Mouse (Mus musculus) hematopoietic stem cell, adult 5-6 weeks (primary cell): ENCODE measurements around the gene Tspan9. TPM values are rescaled to one million over a fixed set of nuclear protein-coding genes. Genes with fewer than 3 reads are reported as not detected.

Experiments used
- ATAC-seq, 2 experiments: fragments of 125-278 bp in 1 of 2; replicated peaks in 1 of 2; 2 replicates each; pipeline ENCODE4 v1.8.0; 2016 to 2017; ENCODE audit warnings: inconsistent platforms in 2 of 2, mild to moderate bottlenecking in 2 of 2, moderate number of reproducible peaks in 2 of 2, low read depth in 1 of 2, moderate TSS enrichment in 1 of 2; ENCODE audit not compliant: low FRiP score in 2 of 2, poor library complexity in 2 of 2, severe bottlenecking in 2 of 2, insufficient read depth in 1 of 2, low TSS enrichment in 1 of 2
- total RNA-seq: library from RNA; stranded (forward); fragments of 172-1452, 232-1000 nt; gene quantifications from 2 replicates; pipeline ENCODE4 v1.2.3, GENCODE M21; 2017

Tspan9 gene
- total RNA-seq, 1 experiment from 2014 or later = 14.3 TPM

DNA sequence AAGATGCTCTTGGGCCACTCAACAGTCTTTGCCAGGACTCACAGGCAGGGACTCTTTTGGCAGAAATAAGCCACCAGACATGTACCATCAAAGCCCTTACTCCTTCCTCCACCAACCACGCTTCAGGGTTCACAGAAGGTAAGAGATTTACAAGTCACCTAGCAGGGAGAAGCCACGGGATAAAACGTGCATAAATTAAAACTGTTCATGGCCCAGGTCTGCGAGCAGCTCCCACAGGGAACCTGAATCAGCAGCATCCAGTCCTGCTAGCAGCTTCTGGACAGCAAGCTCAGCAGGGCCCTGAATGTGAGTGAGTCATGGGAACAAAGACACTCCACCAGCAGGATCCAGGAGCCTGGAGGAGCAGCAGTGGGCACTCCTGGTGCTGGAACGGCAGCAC lies 7.9 kb downstream of the Tspan9 start:
- ATAC-seq = no peak

DNA sequence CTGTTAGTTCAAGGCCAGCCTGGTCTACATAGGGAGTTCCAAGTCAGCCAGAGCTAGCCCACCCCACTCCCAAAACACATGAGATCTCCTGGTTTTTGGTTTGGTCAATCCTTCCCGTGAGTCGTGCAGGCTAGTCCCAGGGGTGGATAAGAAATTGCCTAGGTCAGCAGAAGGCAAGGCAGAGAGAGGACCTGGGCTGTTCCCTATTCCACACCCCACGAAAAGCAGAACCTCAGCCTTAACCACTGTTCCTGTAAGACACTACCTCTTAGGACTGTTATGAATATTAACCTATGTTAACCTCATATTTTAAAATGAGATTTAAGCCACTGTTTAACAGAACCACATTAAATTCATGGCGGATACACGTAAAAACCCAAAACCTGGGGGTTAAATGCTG lies 8.4 kb downstream of the Tspan9 start:
- ATAC-seq = peak; percentile 66 to 88

DNA sequence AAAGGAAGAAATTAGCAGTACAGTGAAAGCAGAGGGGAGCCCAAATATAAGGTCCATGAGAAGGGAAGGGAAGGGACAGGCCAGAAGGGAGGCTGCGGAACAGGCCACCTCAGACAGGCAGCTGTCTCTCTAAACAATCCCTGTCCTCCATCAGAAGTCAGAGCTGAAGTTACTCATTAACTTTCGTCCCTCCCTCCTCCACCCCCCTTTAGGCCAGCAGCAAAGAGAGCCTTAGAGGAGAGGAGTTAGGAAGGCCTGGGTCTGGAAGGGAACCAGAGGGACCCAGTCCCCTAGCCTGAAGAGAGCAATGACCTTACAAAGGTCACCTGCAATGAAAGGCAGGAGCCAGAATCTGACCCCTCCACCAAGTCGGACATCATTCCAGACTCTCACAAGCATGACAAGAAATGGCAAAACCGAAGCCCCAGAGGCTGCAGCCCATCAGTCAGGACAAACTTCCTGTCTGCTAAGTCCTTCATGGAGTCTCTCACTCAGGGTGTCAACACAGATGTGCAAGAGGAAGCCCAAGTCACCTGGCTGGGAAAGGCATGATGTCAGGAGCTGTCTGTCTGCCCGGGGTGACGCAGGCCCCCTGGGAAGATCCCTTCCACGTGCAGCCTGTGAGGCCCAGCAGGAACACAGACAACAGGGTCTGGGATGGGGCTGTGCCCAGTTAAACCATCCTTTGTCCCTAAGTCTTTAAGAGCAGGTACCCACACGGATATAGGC lies 9.0 kb downstream of the Tspan9 start:
- no peak for ATAC-seq

DNA sequence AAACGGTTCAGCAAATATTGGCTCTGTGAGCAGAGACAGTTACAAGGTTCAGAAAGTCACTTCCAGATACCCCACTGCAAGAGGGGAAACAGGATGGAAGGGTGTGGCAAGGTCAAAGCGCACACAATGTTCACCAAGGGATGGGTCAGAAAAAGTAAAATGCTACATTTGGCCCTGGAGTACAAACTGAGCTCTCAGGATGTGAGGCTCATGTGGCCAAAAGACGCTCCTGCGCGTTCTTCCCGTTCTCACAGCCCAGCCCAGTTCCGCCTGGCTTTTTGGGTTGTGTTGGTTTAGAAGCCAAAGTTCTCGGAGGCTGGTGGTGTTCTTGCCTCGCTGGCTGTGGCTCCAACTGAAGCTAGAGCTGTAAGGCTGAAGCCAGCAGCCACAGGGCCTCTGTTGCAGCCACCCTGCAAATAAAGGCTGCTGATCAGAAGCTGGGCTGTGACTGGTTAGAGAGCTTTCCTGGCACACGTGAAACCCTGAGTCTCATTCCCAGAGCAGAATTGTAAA lies 9.7 kb downstream of the Tspan9 start:
- ATAC-seq = no peak

DNA sequence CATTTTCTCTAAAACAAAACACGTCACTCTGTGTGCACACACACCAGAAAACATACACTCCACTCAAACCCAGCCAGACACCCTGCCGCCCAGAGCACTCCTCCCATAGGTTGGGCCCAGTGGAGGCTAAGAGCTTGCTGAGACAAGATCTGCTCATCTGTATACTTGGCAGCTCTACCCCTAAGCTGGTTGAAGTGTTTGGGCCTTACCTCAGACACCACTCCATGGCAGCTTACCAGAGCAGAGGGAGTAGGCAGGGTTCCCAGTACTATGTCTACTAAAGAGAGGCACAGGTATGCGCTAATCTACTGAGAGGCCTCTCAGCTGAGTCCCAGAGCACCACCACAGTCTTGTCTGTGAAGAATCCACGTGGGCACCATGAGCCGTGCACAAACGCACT lies 10.8 kb downstream of the Tspan9 start:
- ATAC-seq = no peak

DNA sequence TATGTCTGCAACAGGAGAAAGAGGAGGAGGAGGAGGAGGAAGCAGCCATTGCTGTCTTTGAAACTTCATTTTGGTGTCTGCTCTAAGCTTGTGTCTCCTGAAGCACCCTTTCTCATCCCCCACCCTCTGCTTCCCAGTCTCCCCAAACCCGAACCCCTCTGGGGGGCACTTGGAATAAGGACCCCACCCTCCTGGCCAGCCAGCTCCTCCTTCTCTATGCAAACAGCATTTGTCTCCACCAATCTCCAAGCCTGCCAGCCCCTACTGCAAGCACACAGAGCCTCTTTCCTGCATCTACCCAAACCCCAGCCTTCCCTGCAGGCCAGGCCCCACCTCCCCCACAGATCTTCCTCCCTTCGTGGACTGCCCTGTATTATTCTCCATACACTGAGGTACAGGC lies 12.0 kb downstream of the Tspan9 start:
- no peak for ATAC-seq

DNA sequence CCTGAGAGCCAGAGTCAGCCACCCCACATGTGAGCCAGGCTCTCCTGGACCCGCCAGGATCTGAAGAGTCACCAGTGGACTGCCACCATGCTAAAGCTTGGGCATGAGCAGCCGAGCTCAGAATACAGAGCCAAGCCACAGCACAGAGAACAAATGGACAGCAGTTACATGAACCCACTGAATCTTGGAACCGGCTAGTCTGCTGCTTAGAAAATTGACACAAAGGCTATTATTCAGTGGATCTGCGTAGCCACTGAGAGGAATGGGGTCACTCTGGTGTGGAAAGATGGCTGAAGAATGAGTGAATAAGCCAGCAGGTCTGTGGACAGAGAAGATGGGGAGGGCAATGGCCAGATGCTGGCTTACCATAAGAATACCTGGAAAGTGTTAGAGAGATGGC lies 12.7 kb downstream of the Tspan9 start:
- no peak for ATAC-seq

DNA sequence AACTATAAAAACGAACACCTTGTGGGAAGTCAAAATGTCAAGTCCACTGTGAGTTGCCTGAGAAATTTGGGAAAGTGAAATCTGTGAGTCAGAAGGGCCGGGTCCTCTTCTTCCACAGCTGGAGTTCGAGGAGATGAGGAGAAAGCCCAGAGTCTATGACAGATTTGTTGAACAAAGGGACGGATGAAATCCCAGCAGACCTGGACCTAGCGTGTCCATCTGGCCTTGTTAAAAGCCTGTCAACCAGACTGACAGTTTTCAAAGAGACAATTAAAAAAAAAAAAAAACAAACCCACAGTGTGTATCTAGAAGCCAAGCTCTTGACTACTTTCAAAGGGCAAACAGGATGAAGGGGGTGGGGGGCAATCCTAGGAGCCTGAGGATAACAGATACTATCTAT lies 14.0 kb downstream of the Tspan9 start:
- ATAC-seq = no peak

DNA sequence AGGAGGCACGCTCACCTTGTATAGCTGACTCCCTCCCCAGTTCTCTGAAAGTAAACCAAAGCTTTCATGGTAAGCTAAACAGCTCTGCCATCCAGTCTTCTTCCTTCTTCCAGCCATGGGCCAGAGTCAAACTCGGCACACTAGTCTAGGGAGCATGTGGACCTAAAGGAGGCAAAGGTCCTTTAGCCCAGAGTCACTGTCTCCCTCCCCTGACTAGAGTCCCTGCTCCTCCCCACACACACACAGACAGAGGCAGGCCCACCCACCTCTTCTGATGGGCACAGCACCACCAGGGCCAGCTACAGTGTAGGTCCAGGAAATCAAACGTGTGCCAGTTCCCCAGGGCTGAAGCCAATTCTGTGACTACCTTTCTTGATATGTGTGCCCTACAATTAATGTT lies 16.1 kb downstream of the Tspan9 start:
- no peak for ATAC-seq

DNA sequence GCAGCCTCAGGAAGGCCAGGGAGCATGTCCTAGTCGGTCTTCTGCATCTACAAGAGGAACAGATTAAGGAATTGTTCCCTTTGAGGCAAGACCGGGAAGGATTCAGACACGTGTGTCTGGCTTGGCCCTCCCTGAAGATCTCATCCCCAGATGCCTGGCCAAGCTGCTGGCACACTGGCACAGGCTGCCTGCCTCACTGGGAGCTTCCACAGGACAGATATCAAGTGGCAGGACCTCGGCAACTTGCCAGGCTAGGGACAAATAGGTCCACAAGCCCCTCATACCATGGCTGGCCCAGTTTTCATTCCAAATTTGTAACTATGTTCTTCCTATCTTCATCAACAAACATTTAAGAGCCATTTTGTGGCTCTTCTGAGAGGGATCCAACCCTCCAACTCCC lies 16.5 kb downstream of the Tspan9 start:
- no peak for ATAC-seq

DNA sequence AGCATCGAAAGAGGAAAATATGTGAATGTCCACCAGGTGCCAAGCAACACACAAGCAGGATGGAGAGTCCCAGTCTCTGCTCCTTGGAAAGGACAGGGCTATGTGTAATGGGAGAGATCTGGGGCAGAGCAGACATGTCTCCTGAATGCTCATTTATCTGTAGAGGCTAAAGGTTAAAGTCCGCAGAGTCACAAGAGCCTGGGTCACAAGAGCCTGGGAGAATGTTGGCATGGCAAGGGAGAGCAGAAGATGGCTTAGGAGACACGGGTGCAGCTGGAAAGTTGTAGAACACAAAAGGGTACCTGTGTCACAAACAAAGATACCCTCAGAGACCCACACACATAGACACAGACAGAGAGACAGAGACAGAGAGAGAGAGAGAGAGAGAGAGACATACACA lies 17.9 kb downstream of the Tspan9 start:
- no peak for ATAC-seq

DNA sequence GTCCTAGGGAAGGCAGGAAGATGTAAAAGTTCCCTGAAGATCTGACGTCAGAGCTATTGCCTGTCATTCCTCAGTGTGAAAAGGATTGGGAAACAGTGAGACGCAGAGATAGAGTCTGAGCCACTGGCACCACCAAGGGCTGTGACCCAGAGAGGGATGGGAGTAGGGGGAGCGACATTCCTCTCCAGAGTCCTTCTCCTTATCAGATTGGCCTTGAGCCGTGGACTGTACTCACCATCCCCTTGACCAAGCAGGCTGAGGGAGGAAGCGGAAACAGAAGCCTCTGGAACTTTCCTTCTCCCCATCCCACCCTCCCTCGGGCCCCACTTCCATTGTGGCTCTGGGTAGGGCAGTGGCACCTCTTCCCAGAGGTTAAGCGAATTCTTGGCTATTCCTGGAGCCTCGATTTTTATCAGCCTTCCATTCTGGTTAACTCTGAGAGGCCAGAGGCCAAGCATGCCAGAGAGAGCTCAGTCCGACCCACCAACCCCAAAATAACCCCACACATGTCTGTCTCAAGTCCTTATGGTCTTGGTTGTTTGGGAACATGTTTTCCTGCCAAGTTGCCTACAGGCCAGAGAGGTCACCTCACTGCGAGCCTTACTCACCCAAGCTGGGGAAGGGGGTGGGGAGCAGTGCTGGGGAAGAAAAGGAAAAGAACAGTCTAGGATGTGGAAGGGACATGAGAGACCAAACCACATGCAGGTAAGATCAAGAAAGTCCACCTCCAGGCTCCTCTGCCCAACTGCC lies 19.0 kb downstream of the Tspan9 start:
- ATAC-seq = no peak

DNA sequence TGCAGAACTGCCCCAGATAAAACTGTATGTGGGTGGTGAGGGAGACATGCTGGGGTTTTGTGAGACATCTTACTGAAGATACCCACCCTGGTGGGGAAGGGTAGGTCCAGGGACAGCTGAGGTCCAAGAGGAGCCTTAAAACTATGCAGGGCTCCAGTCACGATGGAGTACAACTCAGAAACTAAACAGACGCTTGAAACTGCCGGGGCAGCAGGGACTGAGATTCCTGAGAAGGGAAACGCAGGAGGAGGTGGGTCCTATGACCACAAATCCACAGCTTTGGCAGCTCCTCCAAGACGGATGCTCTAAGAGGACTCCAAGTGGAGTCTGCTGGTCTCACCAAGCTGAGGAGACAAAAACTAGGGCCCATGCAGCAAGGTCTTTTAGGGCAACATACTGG lies 21.3 kb downstream of the Tspan9 start:
- ATAC-seq = no peak

DNA sequence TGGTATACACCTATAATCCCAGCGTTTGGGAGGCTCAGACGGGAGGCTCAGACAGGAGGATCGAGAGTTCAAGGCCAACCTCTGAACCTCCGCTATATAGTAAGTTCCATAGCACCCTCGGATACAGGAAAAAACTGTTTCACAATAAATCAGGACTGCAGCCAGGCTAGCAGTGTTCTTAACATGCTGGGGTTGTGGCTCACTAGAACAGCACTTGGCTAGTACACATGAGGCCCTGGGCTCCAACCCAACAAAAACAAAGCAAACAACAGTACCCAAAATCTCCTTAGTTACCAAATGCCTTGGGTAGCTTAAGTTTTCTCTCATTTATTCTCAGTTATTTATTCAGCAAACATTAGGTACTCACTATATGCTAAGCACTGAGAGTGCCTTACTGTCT lies 21.7 kb downstream of the Tspan9 start:
- ATAC-seq = no peak

DNA sequence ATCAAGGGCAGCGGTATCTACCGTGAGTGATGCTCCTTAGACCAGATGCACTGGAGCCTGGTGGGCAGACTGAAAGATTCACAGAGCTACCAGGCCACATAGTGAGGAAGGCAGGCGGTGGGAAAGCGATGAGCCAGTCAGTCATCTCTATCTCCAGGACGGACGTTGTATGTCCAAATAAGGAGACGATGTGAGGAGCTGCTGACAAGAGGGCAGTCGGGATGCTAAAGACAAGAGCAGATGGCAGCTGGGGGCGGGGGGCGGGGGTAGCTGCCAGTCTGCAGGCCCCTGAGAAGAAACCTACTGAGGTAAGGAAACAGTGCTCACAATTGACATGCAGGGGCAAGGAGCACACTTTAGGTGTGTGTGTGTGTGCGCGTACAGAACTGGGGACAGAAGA lies 22.6 kb downstream of the Tspan9 start:
- ATAC-seq = no peak

DNA sequence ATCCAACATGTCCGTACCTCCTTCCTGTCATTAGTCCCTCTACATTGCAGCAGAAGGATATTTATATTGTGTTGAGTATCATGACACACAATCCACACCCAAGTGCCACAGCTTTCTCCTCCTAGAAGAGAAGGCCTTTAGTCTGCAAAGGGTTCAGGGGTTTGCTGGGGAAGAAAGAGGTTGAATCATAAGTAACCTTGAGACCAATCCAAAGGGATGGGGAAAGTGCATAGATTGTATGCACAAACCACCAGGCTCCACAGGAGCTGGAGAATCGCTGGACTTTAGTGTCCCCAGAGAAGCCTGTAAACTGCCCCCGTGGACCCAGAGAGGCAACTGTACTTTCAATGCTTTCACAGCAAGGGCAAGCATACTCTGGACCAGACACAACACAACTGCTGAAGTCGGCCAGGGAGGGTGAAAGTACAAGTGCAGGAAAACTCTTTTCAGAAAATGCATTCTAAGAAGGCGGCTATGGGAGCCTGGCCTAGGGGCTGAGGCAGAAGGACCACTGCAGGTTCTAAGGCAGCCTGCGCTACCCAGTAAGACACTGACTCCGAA lies 24.6 kb downstream of the Tspan9 start:
- ATAC-seq = no peak

DNA sequence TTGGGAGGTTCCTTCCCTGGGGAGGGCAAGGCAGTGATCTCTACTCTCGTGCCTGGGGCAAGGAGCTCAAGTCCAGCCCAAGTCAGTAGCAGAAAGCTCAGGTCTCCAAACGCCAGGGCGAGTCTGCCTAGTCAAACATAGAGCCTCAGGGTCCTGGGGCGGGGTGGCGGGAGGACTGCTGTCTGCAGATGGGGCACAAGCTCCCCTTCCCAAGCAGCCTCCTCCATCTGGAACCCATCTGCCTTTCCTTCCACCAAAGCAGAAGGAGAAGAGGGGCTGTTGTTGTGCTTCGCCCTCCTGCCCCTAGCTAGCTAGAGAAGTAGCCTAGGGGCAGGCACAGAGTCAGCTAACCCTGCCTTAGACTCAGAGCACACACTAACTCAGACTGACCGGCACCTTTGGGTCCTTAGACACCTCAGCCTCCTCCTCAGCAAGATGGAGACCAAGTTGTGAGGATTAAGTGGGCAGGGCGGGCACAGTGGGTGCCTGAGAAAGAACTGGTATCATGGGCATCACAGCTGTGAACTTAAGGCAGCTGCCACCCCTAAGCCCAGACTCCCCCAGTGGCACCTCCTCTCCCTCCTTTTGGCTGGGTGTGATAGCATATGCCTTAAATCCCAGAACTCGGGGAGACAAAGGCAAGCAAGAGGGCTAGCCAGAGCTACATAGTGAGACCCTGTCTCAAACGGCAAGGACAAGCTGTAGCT lies 26.4 kb downstream of the Tspan9 start:
- ATAC-seq = no peak

DNA sequence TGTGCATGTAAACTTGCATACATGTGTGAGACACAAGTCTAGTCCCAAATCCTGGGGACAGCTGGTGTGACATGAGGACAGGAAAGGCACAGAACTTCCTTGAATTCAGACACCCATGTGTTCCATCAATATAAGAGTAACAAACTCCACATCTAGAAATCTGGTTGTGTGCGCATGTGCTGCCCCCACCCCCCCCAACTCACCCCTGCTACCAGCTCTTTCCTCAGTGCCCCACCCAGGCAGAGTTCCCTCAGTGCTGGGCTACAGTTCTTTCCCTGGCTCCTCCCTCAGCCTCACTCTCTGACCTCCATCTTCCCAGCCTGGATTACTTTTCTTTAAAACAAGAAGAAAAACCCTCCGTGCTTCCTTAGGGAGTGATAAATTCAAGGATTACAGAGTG lies 27.1 kb downstream of the Tspan9 start:
- no peak for ATAC-seq
